Mouse (Mus musculus): ENCODE data around the gene Map2k1.

DNA sequence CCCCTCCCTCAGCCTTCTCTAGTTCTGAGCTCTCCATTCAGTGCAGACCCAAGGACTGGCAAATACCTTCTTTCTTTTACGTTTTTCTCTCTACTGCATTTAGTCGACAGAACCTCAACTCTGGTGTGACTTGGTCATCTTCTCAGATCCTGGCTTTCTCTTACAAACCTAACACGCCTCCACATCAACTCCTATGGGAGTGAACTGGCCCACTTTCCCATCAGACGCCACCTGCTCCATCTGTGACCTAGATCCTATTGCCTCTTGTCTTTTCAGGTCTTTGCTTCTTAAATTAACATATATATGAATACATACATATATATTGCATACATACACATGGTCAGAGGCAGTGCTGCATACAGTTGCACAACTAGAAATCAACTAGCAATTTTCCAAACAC is 20.3 kb upstream of the Map2k1 start:
- TF ChIP-seq CTCF (conservative IDR thresholded peaks at IDR 0.05; ENCODE audit: low read length) (no peak), POU5F1 (IDR thresholded peaks at IDR 0.05; ENCODE audit: borderline replicate concordance, low read length) (no peak), NANOG (IDR thresholded peaks at IDR 0.05; ENCODE audit: borderline replicate concordance, low read length) (no peak)

Data from E14TG2a.4 (cell line).